Mouse (Mus musculus) retina, postnatal 1 day (tissue): ENCODE data around the gene Tmem186.

Source experiments
- DNase-seq: peaks from one replicate; pipeline ENCODE4 v3.0.0-alpha.2; 2012

The Tmem186 gene

DNA sequence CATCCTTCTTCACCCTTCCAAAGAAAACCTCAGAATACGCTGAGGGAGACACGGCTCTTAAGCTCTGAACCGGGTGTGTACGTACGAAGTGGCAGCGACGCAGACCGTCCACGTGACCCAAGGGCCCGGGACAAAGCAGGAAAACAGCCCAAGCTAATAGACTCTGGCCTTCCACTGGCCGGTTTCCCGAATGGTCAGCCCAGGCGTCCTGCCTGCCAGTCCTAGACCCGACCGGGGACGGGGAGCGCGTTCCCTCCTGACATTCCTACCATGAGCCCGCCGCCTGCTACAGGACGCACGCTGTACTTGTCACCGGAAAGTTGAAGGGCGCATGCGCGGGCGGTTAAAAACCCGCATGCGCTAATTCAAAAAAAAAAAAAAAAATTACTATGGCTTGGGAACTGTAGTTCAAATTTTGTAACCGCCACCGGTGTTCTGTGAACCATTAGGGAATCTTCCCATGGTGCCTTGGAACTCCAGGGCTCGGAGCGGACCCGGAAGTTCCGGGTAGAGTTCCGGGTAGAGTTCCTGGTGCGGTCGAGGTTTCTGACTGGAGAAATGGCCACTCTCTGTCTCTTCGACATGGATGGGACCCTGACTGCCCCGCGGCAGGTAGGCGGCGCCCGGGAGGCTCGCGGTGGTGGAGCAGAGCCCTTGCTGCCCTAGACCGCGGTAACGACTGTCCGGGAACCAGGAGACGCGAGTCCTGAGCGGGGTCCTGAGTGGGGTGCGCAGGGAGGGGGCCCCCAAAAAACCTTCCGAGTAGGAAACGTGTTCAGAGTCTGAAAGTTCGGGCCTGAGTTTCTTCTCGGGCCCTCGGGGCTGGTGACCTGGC, at the start of gene Tmem186, which contains the start of gene Pmm2:
Tmem186 (minus strand) TSS at position 496 of the 835 bp plus-strand sequence.
Pmm2 (plus strand) TSS at position 458 of the 835 bp plus-strand sequence.
- DNase-seq = peak; percentile 95

DNA sequence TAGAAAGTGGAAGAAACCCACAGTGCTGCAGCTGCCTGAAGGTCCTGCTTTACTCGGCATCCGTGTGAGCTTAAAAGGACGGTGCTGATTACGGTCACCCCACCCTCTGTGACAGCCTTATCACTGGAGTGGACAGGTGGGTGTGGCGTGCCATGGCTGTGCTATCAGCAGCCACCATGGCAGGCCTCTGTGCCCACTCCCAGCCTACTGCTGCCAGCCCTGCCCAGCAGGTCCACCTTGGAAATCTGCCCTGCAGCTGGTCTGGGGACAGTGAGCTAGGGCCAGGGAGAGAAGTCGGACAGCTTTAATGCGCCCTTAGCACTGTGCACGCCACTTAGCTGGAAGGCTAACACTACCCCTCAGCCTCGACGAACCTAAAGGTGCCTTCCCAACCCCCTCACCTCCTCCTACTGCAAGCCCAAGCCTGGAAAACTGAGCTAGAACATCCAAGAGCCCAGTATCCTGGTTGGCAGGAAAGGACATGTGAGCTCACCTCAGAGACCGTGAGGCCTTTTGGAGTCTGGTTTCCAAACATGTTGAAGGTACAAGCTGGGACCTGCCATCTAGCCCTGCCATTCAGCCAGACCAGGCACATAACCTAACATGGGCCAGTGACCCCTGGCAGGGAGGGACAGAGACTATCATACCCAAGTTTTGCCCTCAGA, 49.5 kb upstream of the Tmem186 start:
- no peak for DNase-seq

DNA sequence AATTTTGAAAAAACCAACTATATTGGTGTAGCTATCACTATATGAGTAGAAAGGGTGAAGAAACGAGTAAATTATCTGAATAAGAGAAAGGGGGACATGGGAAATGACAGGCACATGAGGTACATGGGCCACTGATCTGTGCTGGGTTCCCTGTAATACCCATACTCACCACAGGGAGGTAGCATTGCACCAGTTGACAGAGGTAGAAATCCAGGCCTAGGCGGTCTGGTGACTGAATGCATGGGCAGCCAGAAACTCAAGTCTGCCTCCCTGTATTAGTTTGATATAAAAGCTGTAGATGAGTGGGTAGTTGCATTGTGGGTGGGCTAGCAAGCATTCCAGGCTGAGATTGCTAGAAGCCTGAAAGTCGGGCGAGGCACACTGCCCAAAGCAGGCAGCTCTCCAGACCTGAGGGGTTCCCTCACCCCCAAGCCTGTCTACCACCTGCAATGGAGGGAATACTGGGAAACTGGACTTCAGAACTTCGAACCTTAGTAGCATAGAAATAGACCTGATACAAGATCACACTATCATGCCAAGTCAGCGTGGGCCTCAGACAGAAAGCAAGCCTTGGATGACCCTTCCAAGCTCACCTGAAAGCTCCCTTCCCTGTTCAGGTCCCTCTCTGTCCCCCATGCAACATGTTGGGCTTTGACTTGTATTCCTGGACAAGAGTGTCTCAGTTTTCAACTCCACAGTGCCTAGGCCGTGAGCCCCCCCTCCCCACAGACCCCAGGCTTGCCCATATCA, 48.8 kb upstream of the Tmem186 start:
- peak; percentile 84 for DNase-seq

DNA sequence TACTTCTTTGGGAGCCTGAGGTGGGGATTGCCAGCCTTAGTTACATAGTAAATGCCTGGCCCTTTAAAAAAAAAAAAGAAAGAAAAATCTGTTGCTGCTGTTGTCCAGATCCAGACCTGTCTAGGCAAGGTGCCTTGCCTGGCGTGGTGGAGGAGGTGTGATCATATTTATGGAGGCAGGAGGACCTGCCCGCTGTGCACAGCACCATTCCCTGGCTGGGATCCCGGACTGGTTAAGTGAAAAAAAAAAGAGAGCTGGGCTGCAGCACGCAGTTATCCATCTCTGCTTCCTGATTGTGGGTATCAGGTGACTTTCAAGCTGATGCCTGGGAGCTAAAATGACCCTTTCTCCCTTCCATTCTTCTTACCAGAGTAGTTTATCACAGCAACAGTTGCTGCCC, 47.6 kb upstream of the Tmem186 start:
- DNase-seq = no peak

DNA sequence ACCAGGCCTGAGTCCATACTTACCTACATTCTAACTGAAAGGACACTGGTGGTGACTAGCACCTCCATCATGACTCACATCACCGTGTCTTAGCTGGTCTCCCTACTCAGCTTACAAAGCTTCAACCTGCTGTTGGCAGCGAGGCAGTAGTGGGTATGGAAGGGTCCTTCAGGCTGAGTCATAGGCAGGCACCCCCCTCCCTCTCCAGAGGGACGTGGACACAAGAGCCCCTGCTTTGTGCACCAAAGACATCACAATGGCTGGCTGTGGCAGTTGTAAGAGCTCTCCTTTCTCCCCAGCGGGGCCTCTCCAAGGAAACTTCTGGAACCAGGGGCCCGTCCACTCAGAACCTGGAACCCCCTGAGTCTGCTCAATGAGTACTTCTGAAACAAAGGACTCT, 43.0 kb upstream of the Tmem186 start, which contains the start of gene Gm5767:
Gm5767 (plus strand) TSS at position 301 of the 400 bp plus-strand sequence.
- no peak for DNase-seq

DNA sequence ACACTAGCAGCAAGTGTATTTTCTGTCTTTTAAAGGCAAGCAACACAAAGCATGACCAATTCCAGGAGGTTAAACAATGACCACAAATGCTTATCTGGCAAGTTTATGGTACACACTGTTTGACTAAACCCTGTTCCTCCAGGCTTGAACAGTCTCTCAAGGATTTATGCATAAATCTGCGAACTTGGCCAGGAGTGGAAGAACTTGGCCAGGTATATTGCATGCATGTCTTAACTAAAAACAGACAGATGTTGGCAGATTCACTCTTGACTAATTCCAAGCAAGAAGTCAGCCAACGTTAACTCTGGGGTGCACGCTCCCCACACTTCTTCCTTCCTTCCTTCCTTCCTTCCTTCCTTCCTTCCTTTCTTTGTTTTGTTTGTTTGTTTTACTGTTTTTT, 42.3 kb upstream of the Tmem186 start:
- DNase-seq = no peak

DNA sequence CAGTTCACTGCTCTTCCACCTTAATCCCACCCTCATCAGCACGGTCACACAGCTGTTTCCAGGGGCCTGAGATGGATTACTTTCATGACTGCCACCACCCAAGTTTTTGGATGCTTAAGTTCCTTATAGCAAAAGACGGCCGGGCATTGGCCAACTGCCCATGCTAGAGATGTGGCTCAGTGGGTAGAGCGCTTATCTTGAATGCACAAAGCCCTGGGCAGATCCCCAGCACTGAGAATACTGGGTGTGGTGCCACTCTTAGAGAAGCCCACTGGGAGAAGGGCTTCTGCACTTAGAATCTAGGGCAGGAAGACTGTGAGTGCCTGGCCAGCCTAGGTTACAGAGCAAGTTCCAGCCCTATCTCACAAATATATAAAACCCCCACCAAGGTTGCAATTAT, 41.2 kb upstream of the Tmem186 start:
- DNase-seq = no peak

DNA sequence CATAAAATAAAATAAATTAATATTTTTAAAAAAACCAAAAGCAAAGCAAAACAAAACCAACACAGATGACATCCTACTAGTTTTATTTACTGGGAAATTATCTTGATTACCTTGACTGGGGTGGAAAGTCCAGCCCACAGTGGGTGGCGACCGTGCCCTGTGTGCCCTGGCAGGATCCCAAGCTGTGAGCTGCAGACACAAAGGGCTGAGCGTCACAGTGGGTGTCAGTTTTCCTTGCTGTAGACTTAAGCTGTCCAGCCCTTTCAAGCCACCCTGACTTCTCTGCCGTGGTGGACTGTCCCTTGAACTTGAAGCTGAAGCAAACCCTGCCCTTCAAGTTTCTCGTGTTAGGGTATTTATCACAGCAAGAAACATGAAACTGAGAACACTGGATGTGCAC, 40.5 kb upstream of the Tmem186 start:
- DNase-seq = no peak

DNA sequence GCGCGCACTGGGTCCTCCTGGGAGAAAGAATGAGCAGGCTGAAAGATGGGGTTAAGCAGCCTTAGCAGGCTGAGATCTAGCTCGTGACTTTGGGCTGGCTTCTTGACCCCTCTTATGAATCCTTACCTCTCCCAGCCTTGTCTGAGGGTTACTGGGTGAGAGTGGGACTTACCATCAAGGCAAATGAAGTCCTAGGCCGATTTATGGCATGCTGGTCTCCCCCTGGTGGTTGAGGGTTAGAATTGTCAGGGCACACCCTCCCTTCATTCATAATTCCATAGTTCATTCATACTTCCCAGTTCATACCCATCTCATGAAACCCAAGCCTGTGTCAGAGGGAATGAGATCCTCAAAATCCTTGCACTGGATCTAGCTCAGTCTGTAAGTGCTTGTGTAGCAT, 39.3 kb upstream of the Tmem186 start:
- DNase-seq = peak; percentile 79

DNA sequence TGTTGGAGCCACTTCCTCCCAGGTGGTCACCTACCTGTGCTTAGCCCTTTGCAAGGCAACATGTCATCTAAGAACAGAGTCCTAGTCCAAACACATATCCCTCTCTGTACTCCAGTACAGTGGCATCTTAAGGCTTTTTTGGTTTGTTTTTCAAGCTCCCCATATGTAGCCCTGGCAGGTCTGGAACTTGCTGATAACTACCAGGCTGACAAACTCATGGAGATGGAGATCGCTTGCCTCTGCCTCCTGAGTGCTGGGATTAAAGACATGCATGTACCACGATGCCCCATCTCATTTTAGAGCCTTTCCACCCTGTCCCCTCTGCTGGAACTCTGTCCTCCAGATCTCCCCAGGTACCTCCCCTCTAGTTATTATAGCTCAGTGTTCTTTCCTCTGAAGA, 38.7 kb upstream of the Tmem186 start:
- DNase-seq = no peak

DNA sequence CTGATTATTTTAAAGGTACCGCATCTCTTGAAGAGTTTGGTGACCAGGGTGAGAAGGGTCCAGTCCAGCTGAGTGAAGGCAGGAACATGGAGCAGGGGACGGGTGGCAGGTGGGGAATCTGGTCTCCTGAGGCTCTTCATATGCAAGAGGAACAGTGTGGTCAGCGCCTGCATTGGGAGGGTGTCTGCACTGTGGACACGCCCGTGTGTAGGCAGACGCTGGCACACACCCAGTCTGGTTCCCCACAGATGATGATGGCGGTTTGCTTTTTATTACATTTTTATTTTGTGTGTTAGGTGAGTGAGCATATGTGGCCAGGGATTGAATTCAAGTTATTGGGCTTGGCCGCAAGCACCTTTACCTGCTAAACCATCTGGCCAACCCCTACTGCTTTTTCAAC, 38.0 kb upstream of the Tmem186 start:
- no peak for DNase-seq

DNA sequence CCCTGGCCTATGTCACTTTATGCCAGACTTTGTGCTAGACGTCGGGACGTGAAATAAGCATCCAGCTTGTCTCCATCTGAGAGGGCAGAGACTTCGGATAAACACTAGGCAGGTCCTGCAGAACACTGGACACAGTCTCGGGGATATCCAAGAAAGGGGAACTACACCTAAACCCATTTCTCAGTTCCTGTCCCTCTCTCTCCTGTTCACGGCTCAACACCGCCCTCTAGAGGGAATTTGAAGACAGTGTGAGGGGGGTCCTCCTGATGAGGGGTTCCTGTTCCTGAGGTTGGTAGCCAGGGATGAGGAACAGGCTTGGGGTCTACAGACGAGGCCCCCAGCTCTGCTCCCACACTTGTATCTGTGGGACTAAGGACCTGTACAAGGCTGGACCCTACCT, 36.7 kb upstream of the Tmem186 start:
- peak; percentile 89 for DNase-seq

DNA sequence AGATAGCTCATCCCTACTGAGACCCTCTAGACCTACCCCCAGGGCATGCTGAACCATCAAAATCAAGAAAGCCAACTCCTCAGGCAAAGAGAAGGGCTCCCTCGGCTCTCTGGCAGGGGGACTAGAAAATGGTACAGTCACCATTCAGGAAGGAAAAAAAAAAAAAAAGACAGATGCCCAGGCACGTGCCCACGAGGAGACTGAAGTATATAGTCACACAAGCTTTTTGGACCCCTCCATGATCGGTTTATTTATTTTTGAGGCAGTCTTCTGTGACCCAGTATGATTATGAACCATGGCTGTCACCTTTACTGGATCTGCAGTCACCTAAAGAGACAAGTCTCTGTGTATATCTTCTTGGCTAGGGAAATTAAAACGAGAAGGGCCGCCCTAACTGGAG, 35.8 kb upstream of the Tmem186 start:
- no peak for DNase-seq

DNA sequence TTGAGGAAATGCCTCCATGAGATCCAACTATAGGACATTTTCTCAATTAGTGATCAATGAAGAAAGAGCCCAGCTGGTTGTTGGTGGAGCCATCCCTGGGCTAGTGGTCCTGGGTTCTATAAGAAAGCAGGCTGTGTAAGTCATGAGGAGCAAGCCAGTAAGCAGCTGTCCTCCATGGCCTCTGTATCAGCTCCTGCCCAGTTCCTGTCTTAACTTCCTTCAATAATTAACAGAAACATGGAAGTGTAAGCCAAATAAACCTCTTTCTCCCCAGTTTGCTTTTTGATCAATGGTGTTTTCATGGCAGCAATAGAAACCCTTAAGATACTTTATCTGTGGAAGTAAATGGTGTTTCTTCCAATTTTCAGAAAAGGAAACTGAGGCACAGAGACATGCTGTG, 35.3 kb upstream of the Tmem186 start:
- no peak for DNase-seq

DNA sequence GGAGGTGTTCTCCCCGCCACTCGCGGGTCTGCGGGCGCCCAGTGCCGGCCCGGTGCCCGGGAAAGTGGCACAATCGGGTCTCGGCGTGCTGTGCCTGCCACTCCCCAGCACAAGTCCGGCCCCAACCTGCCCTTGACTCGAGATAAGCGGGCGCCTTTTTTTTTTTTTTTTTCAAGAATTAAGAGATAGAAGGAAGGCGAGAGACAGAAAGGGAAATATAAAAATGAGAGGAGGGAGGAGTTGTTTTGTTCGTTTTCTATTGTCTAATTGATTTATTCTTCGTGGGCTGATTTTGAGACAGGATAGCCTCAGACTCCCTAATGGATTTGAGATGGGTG, 34.8 kb upstream of the Tmem186 start:
- no peak for DNase-seq

DNA sequence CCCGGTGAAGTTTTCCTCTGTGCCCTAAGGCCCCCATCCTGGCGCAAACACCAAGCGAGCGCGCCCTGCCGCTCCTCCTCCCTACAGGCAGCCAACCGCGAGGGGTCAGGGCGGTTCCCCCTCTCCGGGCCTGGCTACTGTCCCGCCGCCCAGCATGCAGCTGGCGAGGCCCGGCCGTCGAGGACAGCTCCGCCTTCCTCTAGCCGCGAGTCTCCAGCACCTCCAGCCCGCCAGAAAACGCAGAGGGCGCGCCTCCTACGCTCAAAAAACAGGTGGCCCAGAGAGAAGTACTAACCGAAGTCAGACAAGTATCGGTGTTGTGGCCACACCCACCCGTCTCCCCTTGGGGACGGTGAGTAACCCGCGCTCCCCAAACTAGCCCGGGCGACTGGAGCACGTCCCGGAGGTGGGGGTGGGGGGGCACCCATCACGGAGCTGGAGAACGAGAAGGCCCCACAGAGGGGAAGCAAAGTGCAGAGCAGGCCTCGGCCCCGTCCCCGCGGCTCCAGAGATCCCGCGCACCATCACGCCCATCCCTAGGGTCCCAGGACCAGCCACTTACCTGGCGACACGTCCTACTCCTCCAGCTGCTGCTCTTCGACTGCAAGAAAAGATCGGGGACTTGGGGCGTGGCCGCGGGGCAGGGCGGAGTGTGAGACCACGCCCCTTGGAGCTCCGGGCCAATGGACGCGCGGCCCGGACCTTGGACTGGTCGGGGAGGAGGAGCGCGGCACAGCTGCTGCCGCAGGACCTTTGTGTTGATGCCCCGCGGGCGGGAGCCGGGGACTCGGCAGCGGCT, 34.2 kb upstream of the Tmem186 start, which contains the start of gene Carhsp1:
Carhsp1 (minus strand) TSS at position 605 of the 799 bp plus-strand sequence.
- DNase-seq = peak; percentile 97

DNA sequence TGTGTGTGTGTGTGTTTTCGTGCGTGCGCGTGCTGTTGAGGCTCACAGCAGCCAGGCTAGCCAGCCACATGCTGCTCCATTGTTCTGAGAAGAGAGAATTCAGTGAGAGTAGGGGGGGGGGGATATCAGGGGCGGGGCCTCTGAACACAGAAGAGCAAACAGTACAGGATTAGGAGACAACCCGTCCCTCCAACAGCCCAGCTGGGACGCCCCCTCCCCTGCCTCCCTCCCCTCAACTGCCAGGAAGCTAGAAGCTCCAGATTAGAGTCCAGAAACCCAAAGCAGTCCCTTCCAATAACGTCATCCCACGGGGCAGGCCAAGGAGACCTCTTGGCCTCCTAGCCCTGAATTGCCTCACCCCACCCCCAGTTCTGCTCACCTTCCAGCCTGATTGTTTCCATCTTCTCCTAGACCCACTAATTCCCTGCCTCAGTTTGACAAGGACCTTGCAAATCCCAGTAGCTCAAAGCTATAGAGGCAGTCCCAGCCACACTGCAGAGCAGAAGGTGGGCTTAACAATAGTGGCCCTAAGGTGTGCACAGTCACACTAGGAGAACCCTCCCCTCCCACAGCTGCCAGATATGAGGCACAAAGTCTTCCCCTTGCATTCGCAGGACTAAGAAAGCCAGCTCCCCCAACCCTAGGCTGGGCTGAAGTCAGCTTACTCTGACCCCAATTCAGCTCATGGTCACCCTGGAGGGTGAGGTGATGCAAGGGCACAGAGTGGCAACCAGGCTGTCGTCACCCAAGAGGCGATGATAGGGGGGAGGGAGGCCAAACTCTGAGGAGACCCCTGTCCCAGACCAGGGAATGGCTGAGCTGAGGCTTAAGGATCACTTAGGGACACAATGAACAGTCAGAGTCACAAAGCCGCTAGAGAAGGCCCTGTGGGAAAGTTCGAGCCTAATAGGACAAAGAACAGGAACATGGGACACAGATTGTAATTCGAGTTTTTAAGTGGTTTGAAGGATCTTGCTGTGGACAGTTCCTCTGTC, 32.8 kb upstream of the Tmem186 start:
- peak; percentile 91 for DNase-seq

DNA sequence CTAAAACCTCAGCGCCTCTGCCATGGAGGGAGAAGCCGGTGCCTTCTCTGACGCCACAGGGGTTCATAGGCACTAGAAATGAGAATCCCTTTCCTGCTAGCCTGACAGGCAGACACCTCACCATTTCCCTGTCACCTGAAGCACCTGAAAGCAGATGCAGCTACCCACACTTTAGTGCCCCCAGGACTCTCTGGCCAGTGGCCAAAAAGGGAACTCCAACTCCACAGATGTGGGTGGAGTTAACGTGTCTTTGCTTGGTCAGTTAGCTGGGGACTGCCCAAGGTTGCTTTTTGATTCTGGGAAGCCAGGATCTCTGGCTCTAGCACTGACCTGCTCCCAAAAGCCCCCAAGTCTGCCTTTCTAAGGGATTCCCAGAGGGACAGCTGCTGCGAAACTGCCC, 31.9 kb upstream of the Tmem186 start:
- DNase-seq = no peak

DNA sequence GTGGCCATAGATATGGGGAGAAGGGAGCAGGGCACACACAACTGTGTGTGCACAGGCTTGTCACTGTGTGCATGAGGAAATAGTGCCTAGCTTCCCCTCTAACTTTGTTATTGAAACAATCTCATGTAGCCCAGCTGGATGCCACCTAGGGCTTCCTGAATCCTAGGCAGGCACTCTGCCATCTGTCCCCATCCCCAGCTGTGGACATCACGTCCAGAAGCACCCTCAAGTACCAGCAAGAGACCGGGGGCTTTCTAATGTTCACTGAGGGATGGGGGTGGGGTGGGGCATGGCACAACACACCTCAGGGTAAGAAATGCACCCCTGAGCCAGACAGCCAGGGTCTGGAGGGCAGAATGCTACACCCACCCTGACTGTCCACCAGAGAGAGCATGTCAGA, 30.9 kb upstream of the Tmem186 start:
- DNase-seq = no peak

DNA sequence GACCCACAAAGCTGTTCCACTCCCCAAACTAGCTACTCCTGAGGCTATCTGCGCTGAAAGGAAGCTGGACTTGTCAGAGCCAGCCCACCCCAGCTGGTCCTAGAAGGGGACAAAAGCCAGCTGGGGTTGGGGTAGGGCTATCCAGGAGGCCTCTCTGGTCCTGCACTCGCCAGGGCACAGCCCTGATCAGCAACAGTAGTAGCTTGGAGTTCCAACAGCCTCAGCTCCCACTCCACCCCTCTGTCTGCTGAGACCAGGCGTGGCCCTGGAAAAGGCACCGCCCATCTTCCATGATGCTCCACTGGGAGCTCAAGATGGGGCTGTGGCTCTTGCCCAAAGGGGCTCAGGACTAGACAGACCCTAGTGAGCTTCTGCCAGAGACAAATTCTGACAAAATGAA, 30.3 kb upstream of the Tmem186 start:
- no peak for DNase-seq

DNA sequence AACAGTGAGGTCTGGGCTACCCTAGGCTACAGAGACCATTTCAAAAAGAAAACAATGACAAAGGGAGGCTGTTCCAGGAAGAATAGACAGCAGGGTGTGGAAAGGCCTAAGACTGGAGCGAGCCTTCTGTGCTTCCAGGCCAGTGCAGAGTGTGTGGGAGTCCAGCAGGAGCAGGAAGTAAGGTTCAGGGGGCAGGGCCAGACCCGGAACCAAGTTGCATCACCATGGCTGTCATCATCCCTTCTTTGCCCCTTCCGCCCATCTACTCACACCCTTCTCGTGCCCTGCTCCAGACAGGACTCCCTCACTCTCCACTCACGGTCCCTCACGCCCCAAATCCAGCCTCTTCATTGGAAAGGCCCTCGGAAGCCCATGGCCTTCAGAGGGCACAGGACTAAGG, 29.7 kb upstream of the Tmem186 start:
- no peak for DNase-seq
